Mouse (Mus musculus): ENCODE measurements around the gene Ddb1. TPM values are rescaled to one million over a fixed set of nuclear protein-coding genes. Genes with fewer than 3 reads are reported as not detected.

The Ddb1 gene
- polyA plus RNA-seq (2012; rRNA removed), result 140 and 182 TPM in 2 replicates

GRCm38 (mm10) chr19:10605293-10605900 is at the start of gene Ddb1, which contains the start of gene Tkfc:
Gene Ddb1 (plus strand): TSS chr19:10605327.
Gene Tkfc (minus strand): TSS chr19:10605654.

GRCm38 (mm10) chr19:10555624-10556510 is 49.3 kb upstream of the Ddb1 start, which contains the start of gene Tmem216:
Gene Tmem216 (minus strand): TSS chr19:10556238.

GRCm38 (mm10) chr19:10576690-10577561 is 28.2 kb upstream of the Ddb1 start, which contains the start of the genes Cyb561a3 and Tmem138:
Gene Cyb561a3 (plus strand): TSS chr19:10577172.
Gene Tmem138 (minus strand): TSS chr19:10577362.

GRCm38 (mm10) chr19:10634106-10634871 is 29.2 kb downstream of the Ddb1 start, which contains the start of gene Vwce:
Gene Vwce (plus strand): TSS chr19:10634213.

GRCm38 (mm10) chr19:10677915-10678771 is 73.0 kb downstream of the Ddb1 start, which contains the start of gene Pga5:
Gene Pga5 (minus strand): TSS chr19:10678071.

Other genes starting within 250 kb of the Ddb1 start
- gene Syt7, start 216.2 kb upstream of the Ddb1 start, polyA plus RNA-seq (2012; rRNA removed), result 42.2 and 53.2 TPM in 2 replicates
- 46.3 and 61.4 TPM in 2 replicates for gene Lrrc10b, start 147.9 kb upstream of the Ddb1 start, polyA plus RNA-seq (2012; rRNA removed)
- gene Ppp1r32, start 122.4 kb upstream of the Ddb1 start, polyA plus RNA-seq (2012; rRNA removed), result 16.4 and 18.1 TPM in 2 replicates
- 31.6 and 52.4 TPM in 2 replicates for gene Cpsf7, start 80.1 kb upstream of the Ddb1 start, polyA plus RNA-seq (2012; rRNA removed)
- 19.1 and 24.4 TPM in 2 replicates for gene Sdhaf2, start 79.2 kb upstream of the Ddb1 start, polyA plus RNA-seq (2012; rRNA removed)
- 18.1 and 23.6 TPM in 2 replicates for gene Tmem216, start 49.1 kb upstream of the Ddb1 start, polyA plus RNA-seq (2012; rRNA removed)
- 41.1 and 42.6 TPM in 2 replicates for gene Cyb561a3, start 28.2 kb upstream of the Ddb1 start, polyA plus RNA-seq (2012; rRNA removed)
- gene Tmem138, start 28.0 kb upstream of the Ddb1 start, polyA plus RNA-seq (2012; rRNA removed), result 15.5 and 19.1 TPM in 2 replicates
- 17.7 and 18.7 TPM in 2 replicates for gene Tkfc, start 327 bp downstream of the Ddb1 start, polyA plus RNA-seq (2012; rRNA removed)
- 0.47 and 1.0 TPM in 2 replicates for gene Vwce, start 28.9 kb downstream of the Ddb1 start, polyA plus RNA-seq (2012; rRNA removed)
- gene Pga5, start 72.7 kb downstream of the Ddb1 start, polyA plus RNA-seq (2012; rRNA removed), result 1.4 and 2.0 TPM in 2 replicates
- 31.6 and 39.4 TPM in 2 replicates for gene Vps37c, start 83.4 kb downstream of the Ddb1 start, polyA plus RNA-seq (2012; rRNA removed)
- 0.25 and 0.53 TPM in 2 replicates for gene Cd5, start 133.7 kb downstream of the Ddb1 start, polyA plus RNA-seq (2012; rRNA removed)
- 0.24 and 1.2 TPM in 2 replicates for gene Cd6, start 224.7 kb downstream of the Ddb1 start, polyA plus RNA-seq (2012; rRNA removed)
- 9.7 and 11.8 TPM in 2 replicates for gene Slc15a3, start 234.4 kb downstream of the Ddb1 start, polyA plus RNA-seq (2012; rRNA removed)